Mouse (Mus musculus): ENCODE measurements at regions not wholly inside any gene's neighbourhood (a gene's known extent, or its start where the extent isn't known, plus 50 kb on each side); places are given as distances from the start of the nearest gene placed in this dataset.
A peak's percentile ranks its signal among the peaks of the same experiment; 100 is the strongest.
"Not testable (repeated sequence)": the region's sequence is repeated elsewhere in the genome, so short reads cannot be mapped to it uniquely, and the experiment has no call there.

GRCm38 (mm10) chr10:56782265-56782664 lies 405.1 kb downstream of the Gja1 start:
- DNase-seq (ENCODE audit: extremely low spot score): no peak

GRCm38 (mm10) chr10:56783941-56784340 lies 406.8 kb downstream of the Gja1 start:
- DNase-seq (ENCODE audit: extremely low spot score): no peak

- no peak for DNase-seq (ENCODE audit: extremely low spot score)
Observed at GRCm38 (mm10) chr10:56788081-56788480, 411.0 kb downstream of the Gja1 start.

- DNase-seq (ENCODE audit: extremely low spot score): no peak
Observed at GRCm38 (mm10) chr10:56793074-56793473, 415.9 kb downstream of the Gja1 start.

- DNase-seq (ENCODE audit: extremely low spot score): peak; percentile 22
Observed at GRCm38 (mm10) chr10:56795396-56795795, 418.3 kb downstream of the Gja1 start.

GRCm38 (mm10) chr10:56799307-56799706 lies 422.2 kb downstream of the Gja1 start:
- DNase-seq (ENCODE audit: extremely low spot score): no peak

- DNase-seq (ENCODE audit: extremely low spot score): no peak
Observed at GRCm38 (mm10) chr10:56799745-56800144, 422.6 kb downstream of the Gja1 start.

- no peak for DNase-seq (ENCODE audit: extremely low spot score)
Observed at GRCm38 (mm10) chr10:56809006-56809405, 431.9 kb downstream of the Gja1 start.

- peak; percentile 12 for DNase-seq (ENCODE audit: extremely low spot score)
Observed at GRCm38 (mm10) chr10:56822158-56822557, 445.0 kb downstream of the Gja1 start.

- DNase-seq (ENCODE audit: extremely low spot score): no peak
Observed at GRCm38 (mm10) chr10:56831331-56831730, 454.2 kb downstream of the Gja1 start.

- no peak for DNase-seq (ENCODE audit: extremely low spot score)
Observed at GRCm38 (mm10) chr10:56831966-56832365, 454.8 kb downstream of the Gja1 start.

GRCm38 (mm10) chr10:56836130-56836529 lies 459.0 kb downstream of the Gja1 start:
- no peak for DNase-seq (ENCODE audit: extremely low spot score)

- no peak for DNase-seq (ENCODE audit: extremely low spot score)
Observed at GRCm38 (mm10) chr10:56839006-56839495, 461.9 kb downstream of the Gja1 start.

GRCm38 (mm10) chr10:56839545-56839944 lies 462.4 kb downstream of the Gja1 start:
- no peak for DNase-seq (ENCODE audit: extremely low spot score)

GRCm38 (mm10) chr10:56840732-56841131 lies 463.6 kb downstream of the Gja1 start:
- DNase-seq (ENCODE audit: extremely low spot score): peak; percentile 32

GRCm38 (mm10) chr10:56841486-56841885 lies 464.4 kb downstream of the Gja1 start:
- DNase-seq (ENCODE audit: extremely low spot score): no peak

- no peak for DNase-seq (ENCODE audit: extremely low spot score)
Observed at GRCm38 (mm10) chr10:56841973-56842372, 464.8 kb downstream of the Gja1 start.

GRCm38 (mm10) chr10:56852484-56852883 lies 475.4 kb downstream of the Gja1 start:
- no peak for DNase-seq (ENCODE audit: extremely low spot score)

GRCm38 (mm10) chr10:56856186-56856585 lies 479.1 kb downstream of the Gja1 start:
- DNase-seq (ENCODE audit: extremely low spot score): no peak

GRCm38 (mm10) chr10:56879744-56880143 lies 502.6 kb downstream of the Gja1 start:
- DNase-seq (ENCODE audit: extremely low spot score): no peak

- peak; percentile 4 for DNase-seq (ENCODE audit: extremely low spot score)
Observed at GRCm38 (mm10) chr10:56880154-56880591, 503.0 kb downstream of the Gja1 start.

- DNase-seq (ENCODE audit: extremely low spot score): peak; percentile 4
Observed at GRCm38 (mm10) chr10:56884456-56885410, 507.6 kb downstream of the Gja1 start.

- DNase-seq (ENCODE audit: extremely low spot score): not testable (repeated sequence)
Observed at GRCm38 (mm10) chr10:56891530-56891929, 514.4 kb downstream of the Gja1 start.
